Mouse (Mus musculus) neural tube, embryonic 15.5 days (tissue): ENCODE results near the gene Ccdc114. TPM values are rescaled to one million over a fixed set of nuclear protein-coding genes. Genes with fewer than 3 reads are reported as not detected.

Experiments used
- ATAC-seq: fragments of 200-750 bp; cut with Nextera tagmentation; 2 replicates; pipeline ENCODE4 v1.8.0; 2017; ENCODE audit warnings: mild to moderate bottlenecking, moderate TSS enrichment, moderate library complexity; ENCODE audit not compliant: low FRiP score
- H3K27ac ChIP-seq: fragments of 300-500 bp; sonication (generic); replicated peaks from 2 replicates; pipeline ENCODE4 v1.5.1; 2015; ENCODE audit warnings: mild to moderate bottlenecking, inconsistent platforms
- H3K27me3 ChIP-seq: fragments of 300-500 bp; sonication (generic); replicated peaks from 2 replicates; pipeline ENCODE4 v1.6.1; 2015; ENCODE audit warnings: inconsistent platforms
- H3K36me3 ChIP-seq: fragments of 300-500 bp; sonication (generic); 2 replicates; pipeline ENCODE4 v1.6.1; 2015; ENCODE audit warnings: inconsistent platforms
- H3K4me1 ChIP-seq: fragments of 300-500 bp; sonication (generic); 2 replicates; pipeline ENCODE4 v1.6.1; 2015; ENCODE audit warnings: inconsistent platforms
- H3K4me2 ChIP-seq: fragments of 300-500 bp; sonication (generic); 2 replicates; pipeline ENCODE4 v1.6.1; 2015; ENCODE audit warnings: inconsistent platforms, mild to moderate bottlenecking, moderate library complexity
- H3K4me3 ChIP-seq: fragments of 300-500 bp; sonication (generic); replicated peaks from 2 replicates; pipeline ENCODE4 v1.5.1; 2015; ENCODE audit warnings: mild to moderate bottlenecking, inconsistent platforms
- H3K9ac ChIP-seq: fragments of 300-500 bp; sonication (generic); replicated peaks from 2 replicates; pipeline ENCODE4 v1.6.1; 2015; ENCODE audit warnings: mild to moderate bottlenecking, inconsistent platforms
- H3K9me3 ChIP-seq: fragments of 300-500 bp; sonication (generic); replicated peaks from 2 replicates; pipeline ENCODE4 v1.6.1; 2016; ENCODE audit warnings: inconsistent platforms
- WGBS: fragments of 180-500 bp; shearing (Covaris S2); methylation state at CpG from one replicate; pipeline ENCODE4 v1.1.7; 2015; ENCODE audit warnings: mixed read lengths; 5-methylcytosine and 5-hydroxymethylcytosine counted together
- polyA plus RNA-seq: library from polyadenylated mRNA; unstranded; fragments of >200 nt; fragmentation: Nextera tagmentation; extraction: Ambion mirVana; gene quantifications from 2 replicates; pipeline ENCODE4 v1.2.1, GENCODE M21; 2015

Gene Ccdc114
- polyA plus RNA-seq, 1 experiment from 2014 or later = 5.9 TPM

DNA sequence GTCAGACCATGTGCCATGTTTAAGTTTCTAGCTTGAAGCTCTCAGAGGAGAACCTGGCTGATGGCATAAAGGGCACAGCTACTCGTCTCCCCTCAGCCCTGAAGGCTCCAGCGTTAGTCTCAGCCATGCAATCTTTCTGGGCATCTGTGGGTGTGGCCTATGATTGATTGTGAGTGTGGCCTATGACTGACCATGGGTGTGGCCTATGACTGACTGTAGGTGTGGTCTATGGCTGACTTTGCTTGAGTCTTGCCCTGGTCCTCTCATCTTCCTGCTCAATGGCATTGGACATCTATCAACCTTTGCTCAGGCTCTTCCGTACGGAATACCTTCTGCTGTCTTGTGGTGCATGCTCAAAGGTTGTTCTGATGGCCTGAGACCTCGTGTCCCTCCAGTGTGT lies 22.3 kb upstream of the Ccdc114 start:
- Histone ChIP-seq H3K9me3 (no peaks in the 10 kb centered on the region), H3K4me1 (peaks cover 11% of the 10 kb centered on the region), H3K4me2 (no peak overlapping the region), H3K36me3 (no peaks in the 10 kb centered on the region), H3K4me3 (no peak overlapping the region), H3K27ac (no peak overlapping the region), H3K27me3 (no peaks in the 10 kb centered on the region), H3K9ac (no peak overlapping the region)
- WGBS = 57% methylated on average over 5 of the region's 5 CpGs
- ATAC-seq = no peak

DNA sequence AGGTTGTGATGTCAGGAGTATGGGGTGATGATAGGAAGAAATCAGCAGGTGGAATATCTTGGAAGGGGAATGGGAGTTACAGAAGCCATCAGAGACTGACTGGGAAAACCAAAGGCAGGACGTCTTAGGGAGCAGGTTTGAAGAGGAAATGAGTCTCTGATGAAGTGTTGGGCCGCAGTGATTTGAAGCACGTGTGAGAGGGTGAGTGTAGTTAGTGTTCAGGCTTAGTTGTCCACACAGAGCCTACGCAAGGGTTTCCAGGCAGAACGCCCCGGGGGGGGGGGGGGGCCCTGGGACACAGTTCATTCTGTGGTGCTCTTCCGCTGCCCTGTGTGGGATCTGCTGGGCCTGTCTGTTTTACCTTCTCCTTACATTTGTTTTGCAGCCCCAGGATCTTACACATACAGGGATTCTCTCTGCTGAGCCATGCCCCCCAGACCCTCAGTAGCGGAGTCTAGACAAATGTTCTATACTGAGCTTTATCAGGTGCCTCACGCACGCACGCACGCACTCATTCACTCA lies 21.3 kb upstream of the Ccdc114 start:
- peaks cover 8% of the 10 kb centered on the region for H3K4me1 ChIP-seq
- no peaks in the 10 kb centered on the region for H3K9me3 ChIP-seq
- H3K9ac ChIP-seq = no peak overlapping the region
- H3K27ac ChIP-seq = no peak overlapping the region
- 82% methylated on average over 12 of the region's 12 CpGs for WGBS
- no peak overlapping the region for H3K4me2 ChIP-seq
- H3K4me3 ChIP-seq = no peak overlapping the region
- H3K36me3 ChIP-seq = 0 out of 2 replicates have a peak, but pooled peaks cover 4% of the 10 kb centered on the region
- ATAC-seq = no peak
- no peaks in the 10 kb centered on the region for H3K27me3 ChIP-seq

GRCm38 (mm10) chr7:45906622-45907021 lies 17.2 kb upstream of the Ccdc114 start:
- ATAC-seq = no peak
- Histone ChIP-seq H3K9me3 (no peaks in the 10 kb centered on the region), H3K27me3 (no peaks in the 10 kb centered on the region), H3K4me3 (no peak overlapping the region), H3K4me1 (no peaks in the 10 kb centered on the region), H3K9ac (no peak overlapping the region), H3K27ac (no peak overlapping the region), H3K4me2 (no peak overlapping the region), H3K36me3 (peaks cover 24% of the 10 kb centered on the region)
- 92% methylated on average over 9 of the region's 9 CpGs for WGBS

DNA sequence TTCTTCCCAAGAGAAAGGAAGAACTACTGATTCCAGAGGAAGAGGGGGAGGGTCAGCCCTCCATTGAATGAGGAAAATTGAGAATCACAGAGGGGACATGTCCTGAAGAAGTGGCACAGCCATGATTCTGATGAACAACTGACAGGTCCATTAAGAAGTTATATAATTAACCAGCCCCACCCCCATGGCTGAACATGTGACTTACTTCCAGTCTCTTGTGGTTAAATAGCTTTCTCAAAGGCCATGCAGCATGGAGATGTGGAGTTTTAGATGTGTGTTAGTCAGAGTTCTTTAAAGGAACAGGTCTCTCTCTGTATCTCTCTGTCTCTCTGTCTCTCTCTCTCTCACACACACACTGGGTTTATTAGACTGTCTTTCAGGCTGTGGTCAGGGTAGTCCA lies 15.5 kb upstream of the Ccdc114 start:
- Histone ChIP-seq H3K9me3 (no peaks in the 10 kb centered on the region), H3K4me3 (no peak overlapping the region), H3K27me3 (no peaks in the 10 kb centered on the region), H3K4me2 (no peak overlapping the region), H3K36me3 (peaks cover 24% of the 10 kb centered on the region), H3K27ac (no peak overlapping the region), H3K9ac (no peak overlapping the region), H3K4me1 (no peaks in the 10 kb centered on the region)
- no peak for ATAC-seq

DNA sequence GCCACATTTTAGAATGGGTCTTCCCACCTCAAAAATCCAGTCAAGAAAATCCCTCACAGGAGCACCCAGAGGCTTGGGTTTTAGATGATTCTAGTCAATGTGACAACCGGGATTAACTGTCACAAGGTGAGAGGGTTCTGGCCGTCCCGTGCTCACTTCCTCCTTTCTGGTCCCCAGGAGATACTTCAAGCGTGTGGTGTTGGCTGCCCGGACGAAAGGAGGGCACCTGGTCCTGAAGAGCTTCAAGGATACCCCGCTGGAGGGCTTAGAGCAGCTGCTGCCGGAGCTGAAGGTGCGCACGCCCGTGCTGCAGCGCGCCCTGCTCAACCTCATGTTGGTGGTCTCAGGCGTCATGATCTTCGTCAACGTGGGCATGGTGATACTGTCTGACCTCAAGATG lies 14.7 kb upstream of the Ccdc114 start:
- no peak overlapping the region for H3K4me3 ChIP-seq
- H3K9ac ChIP-seq = no peak overlapping the region
- H3K27me3 ChIP-seq = no peaks in the 10 kb centered on the region
- 96% methylated on average over 16 of the region's 16 CpGs for WGBS
- no peaks in the 10 kb centered on the region for H3K9me3 ChIP-seq
- H3K27ac ChIP-seq = no peak overlapping the region
- H3K36me3 ChIP-seq = peaks cover 24% of the 10 kb centered on the region
- H3K4me2 ChIP-seq = no peak overlapping the region
- H3K4me1 ChIP-seq = no peaks in the 10 kb centered on the region
- no peak for ATAC-seq

DNA sequence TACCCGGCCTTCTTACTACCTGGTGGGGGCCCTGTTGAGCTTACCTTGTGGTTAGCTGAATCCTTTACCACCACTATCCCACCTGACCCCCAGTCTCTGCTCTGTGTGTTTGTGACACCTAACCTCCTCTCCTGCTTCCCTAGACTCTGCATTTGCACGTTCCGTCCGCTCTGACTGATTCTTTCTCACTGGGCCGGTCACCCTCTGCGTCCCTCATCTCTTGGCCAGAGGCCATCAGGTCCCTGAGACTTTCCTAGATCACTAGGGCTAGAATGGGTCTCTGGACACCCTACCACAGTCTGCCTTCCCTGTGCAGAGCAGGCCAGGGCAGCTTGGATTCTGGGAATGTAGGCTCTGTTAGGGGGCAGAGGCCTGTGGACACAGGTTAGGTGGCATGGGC lies 9.8 kb upstream of the Ccdc114 start:
- WGBS = 91% methylated on average over 6 of the region's 6 CpGs
- no peak overlapping the region for H3K9ac ChIP-seq

GRCm38 (mm10) chr7:45915011-45915410 lies 8.9 kb upstream of the Ccdc114 start:
- peaks cover 22% of the 10 kb centered on the region for H3K4me1 ChIP-seq
- no peak overlapping the region for H3K27ac ChIP-seq
- no peak overlapping the region for H3K4me2 ChIP-seq
- H3K9me3 ChIP-seq = no peaks in the 10 kb centered on the region
- no peak overlapping the region for H3K4me3 ChIP-seq
- H3K27me3 ChIP-seq = no peaks in the 10 kb centered on the region
- H3K9ac ChIP-seq = no peak overlapping the region
- WGBS = 91% methylated on average over 5 of the region's 5 CpGs
- peaks cover 11% of the 10 kb centered on the region for H3K36me3 ChIP-seq
- ATAC-seq = no peak

More for the DNA sequence above, 9.8 kb upstream of the Ccdc114 start:
- Histone ChIP-seq H3K36me3 (peaks cover 20% of the 10 kb centered on the region), H3K4me3 (no peak overlapping the region), H3K4me1 (peaks cover 22% of the 10 kb centered on the region), H3K9me3 (no peaks in the 10 kb centered on the region), H3K4me2 (no peak overlapping the region), H3K27me3 (no peaks in the 10 kb centered on the region), H3K27ac (no peak overlapping the region)
- no peak for ATAC-seq

- 31% methylated on average over 26 of the region's 26 CpGs for WGBS
Measured at GRCm38 (mm10) chr7:45916056-45917003, 7.5 kb upstream of the Ccdc114 start.

GRCm38 (mm10) chr7:45917004-45917704 lies 6.7 kb upstream of the Ccdc114 start:
- peak overlapping the region; percentile 19 for H3K4me3 ChIP-seq
- no peaks in the 10 kb centered on the region for H3K27me3 ChIP-seq
- peak overlapping the region; percentile 49 for H3K4me2 ChIP-seq
- no peaks in the 10 kb centered on the region for H3K36me3 ChIP-seq
- peaks cover 23% of the 10 kb centered on the region for H3K4me1 ChIP-seq
- peak; percentile 5; the same call in 1 of the 2 replicates for ATAC-seq
- peak overlapping the region; percentile 77 for H3K27ac ChIP-seq
- peak overlapping the region; percentile 33 for H3K9ac ChIP-seq
- 23% methylated on average over 13 of the region's 13 CpGs for WGBS
- no peaks in the 10 kb centered on the region for H3K9me3 ChIP-seq

More at GRCm38 (mm10) chr7:45916056-45917003, 7.5 kb upstream of the Ccdc114 start:
- peak; percentile 85 for ATAC-seq
- Histone ChIP-seq H3K4me1 (peaks cover 22% of the 10 kb centered on the region), H3K9me3 (no peaks in the 10 kb centered on the region), H3K27me3 (no peaks in the 10 kb centered on the region), H3K4me2 (peak overlapping the region; percentile 49), H3K4me3 (peak overlapping the region; percentile 19), H3K36me3 (no peaks in the 10 kb centered on the region; the same call in 1 of the 2 replicates), H3K9ac (peak overlapping the region; percentile 33), H3K27ac (peak overlapping the region; percentile 77)

DNA sequence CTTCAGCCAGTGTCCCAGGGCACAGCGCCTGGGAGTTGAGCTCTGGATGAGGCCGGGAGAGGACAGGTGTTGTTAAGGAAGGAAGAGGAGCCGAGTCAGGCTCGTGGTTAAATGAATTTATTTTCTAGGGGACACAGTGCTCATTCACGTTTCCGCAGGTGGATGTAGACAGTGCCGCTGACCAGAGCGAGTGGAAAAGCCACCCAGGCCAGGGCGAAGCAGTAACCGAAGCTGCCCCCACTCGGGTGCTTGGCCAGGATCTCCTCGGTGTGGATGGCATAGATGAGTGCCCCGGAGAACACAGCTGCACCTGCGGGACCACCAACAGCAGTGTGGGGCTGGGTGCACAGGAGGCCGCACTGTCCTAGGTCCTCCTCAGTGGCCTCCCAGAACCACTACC lies 5.9 kb upstream of the Ccdc114 start:
- 86% methylated on average over 15 of the region's 15 CpGs for WGBS
- Histone ChIP-seq H3K4me3 (no peak overlapping the region), H3K9me3 (no peaks in the 10 kb centered on the region), H3K4me2 (no peak overlapping the region), H3K9ac (peak overlapping the region; percentile 33; the same call in 1 of the 2 replicates), H3K36me3 (no peaks in the 10 kb centered on the region), H3K27me3 (no peaks in the 10 kb centered on the region), H3K27ac (peak overlapping the region; percentile 77; the same call in 1 of the 2 replicates), H3K4me1 (peaks cover 30% of the 10 kb centered on the region)
- ATAC-seq = no peak

GRCm38 (mm10) chr7:45919083-45919671 lies 4.7 kb upstream of the Ccdc114 start:
- Histone ChIP-seq H3K36me3 (no peaks in the 10 kb centered on the region), H3K27ac (no peak overlapping the region), H3K4me3 (no peak overlapping the region), H3K27me3 (no peaks in the 10 kb centered on the region), H3K9me3 (no peaks in the 10 kb centered on the region), H3K4me2 (no peak overlapping the region), H3K9ac (no peak overlapping the region), H3K4me1 (peaks cover 37% of the 10 kb centered on the region)
- no peak for ATAC-seq
- WGBS = 72% methylated on average over 14 of the region's 14 CpGs
